ENCODE assay signal across 19 mouse cellular contexts in genomic region chr12:51026046-51026445, GRCm38 (mm10).
"Had no signal": no experiment of that assay in that cellular context is flagged by ENCODE, and none has a peak within 500 bp of the region (broad histone marks: within the 10 kb centered on the region; RNA-seq: fewer than 3 reads in every experiment).

No protein-coding gene starts in this region.

- H3K9ac ChIP-seq: lung, embryonic 14.5 days; neural tube, embryonic 13.5 days; neural tube, embryonic 15.5 days; stomach, embryonic 15.5 days had no signal

- H3K4me3 ChIP-seq: midbrain, embryonic 10.5 days; myocyte; neural tube, embryonic 13.5 days; neural tube, embryonic 15.5 days; stomach, embryonic 15.5 days had no signal

- H3K4me1 ChIP-seq: stomach, embryonic 15.5 days had no signal

- H3K4me2 ChIP-seq: lung, embryonic 14.5 days; neural tube, embryonic 13.5 days; neural tube, embryonic 15.5 days; stomach, embryonic 15.5 days had no signal

- ATAC-seq: midbrain, embryonic 16.5 days had no signal

- H3K27ac ChIP-seq: midbrain, embryonic 10.5 days; neural tube, embryonic 13.5 days; neural tube, embryonic 15.5 days; stomach, embryonic 15.5 days; stomach, postnatal 0 days had no signal

- H3K36me3 ChIP-seq: midbrain, embryonic 10.5 days; neural tube, embryonic 13.5 days; neural tube, embryonic 15.5 days; stomach, embryonic 15.5 days had no signal

- H3K27me3 ChIP-seq: neural tube, embryonic 13.5 days; neural tube, embryonic 15.5 days; stomach, embryonic 15.5 days had no signal

- H3K9me3 ChIP-seq: midbrain, embryonic 10.5 days; neural tube, embryonic 13.5 days; neural tube, embryonic 15.5 days; stomach, embryonic 15.5 days had no signal

- DNase-seq: lung, adult 18-20 months; lung, embryonic 14.5 days; lung, postnatal 10 days; lung, postnatal 4 days; midbrain, embryonic 14.5 days; retina, postnatal 1 day; right cerebral cortex, adult 18-20 months; right cerebral cortex, postnatal 25 days; right cerebral cortex, postnatal 4 days; thymus, adult 2 months; thymus, postnatal 25 days; thymus, postnatal 4 days had no signal
